Mouse (Mus musculus): ENCODE measurements at regions not wholly inside any gene's neighbourhood (a gene's known extent, or its start where the extent isn't known, plus 50 kb on each side); places are given as distances from the start of the nearest gene placed in this dataset.

GRCm38 (mm10) chr13:83344611-83345319 lies 159.1 kb upstream of the Mef2c start:
- H3K27ac ChIP-seq (ENCODE audit: insufficient read depth, low read length), result no peak overlapping the region
- no peak overlapping the region for H3K4me3 ChIP-seq (ENCODE audit: insufficient read depth, low read length)
- TF ChIP-seq CTCF (IDR thresholded peaks at IDR 0.05; ENCODE audit: extremely low read depth, insufficient read depth, low read length), result no peak
- TF ChIP-seq POLR2A (IDR thresholded peaks at IDR 0.05; ENCODE audit: extremely low read depth, insufficient read depth, low read length), result no peak
- no peaks in the 10 kb centered on the region for H3K4me1 ChIP-seq (ENCODE audit: control insufficient read depth, insufficient read depth, low read length)

GRCm38 (mm10) chr13:83355341-83355740 lies 148.5 kb upstream of the Mef2c start:
- TF ChIP-seq POLR2A (IDR thresholded peaks at IDR 0.05; ENCODE audit: extremely low read depth, insufficient read depth, low read length) (no peak), CTCF (IDR thresholded peaks at IDR 0.05; ENCODE audit: extremely low read depth, insufficient read depth, low read length) (no peak)
- Histone ChIP-seq H3K4me1 (ENCODE audit: control insufficient read depth, insufficient read depth, low read length) (no peaks in the 10 kb centered on the region; the same call in 1 of the 2 replicates), H3K4me3 (ENCODE audit: insufficient read depth, low read length) (no peak overlapping the region), H3K27ac (ENCODE audit: insufficient read depth, low read length) (no peak overlapping the region)

- H3K4me1 ChIP-seq (ENCODE audit: control insufficient read depth, insufficient read depth, low read length), result no peaks in the 10 kb centered on the region; the same call in 1 of the 2 replicates
- no peak overlapping the region for H3K27ac ChIP-seq (ENCODE audit: insufficient read depth, low read length)
- no peak overlapping the region for H3K4me3 ChIP-seq (ENCODE audit: insufficient read depth, low read length)
- TF ChIP-seq POLR2A (IDR thresholded peaks at IDR 0.05; ENCODE audit: extremely low read depth, insufficient read depth, low read length), result no peak
- no peak for TF ChIP-seq CTCF (IDR thresholded peaks at IDR 0.05; ENCODE audit: extremely low read depth, insufficient read depth, low read length)
These were observed 143.3 kb upstream of the Mef2c start for GRCm38 (mm10) chr13:83360529-83360928.

GRCm38 (mm10) chr13:83376097-83376797 lies 127.6 kb upstream of the Mef2c start:
- no peak for TF ChIP-seq POLR2A (IDR thresholded peaks at IDR 0.05; ENCODE audit: extremely low read depth, insufficient read depth, low read length)
- no peak for TF ChIP-seq CTCF (IDR thresholded peaks at IDR 0.05; ENCODE audit: extremely low read depth, insufficient read depth, low read length)
- Histone ChIP-seq H3K4me1 (ENCODE audit: control insufficient read depth, insufficient read depth, low read length) (no peaks in the 10 kb centered on the region), H3K4me3 (ENCODE audit: insufficient read depth, low read length) (no peak overlapping the region), H3K27ac (ENCODE audit: insufficient read depth, low read length) (no peak overlapping the region; the same call in 1 of the 2 replicates)

GRCm38 (mm10) chr13:83378644-83379043 lies 125.2 kb upstream of the Mef2c start:
- Histone ChIP-seq H3K4me3 (ENCODE audit: insufficient read depth, low read length) (no peak overlapping the region), H3K4me1 (ENCODE audit: control insufficient read depth, insufficient read depth, low read length) (no peaks in the 10 kb centered on the region), H3K27ac (ENCODE audit: insufficient read depth, low read length) (no peak overlapping the region)
- TF ChIP-seq CTCF (IDR thresholded peaks at IDR 0.05; ENCODE audit: extremely low read depth, insufficient read depth, low read length) (no peak), POLR2A (IDR thresholded peaks at IDR 0.05; ENCODE audit: extremely low read depth, insufficient read depth, low read length) (no peak)

- Histone ChIP-seq H3K27ac (ENCODE audit: insufficient read depth, low read length) (no peak overlapping the region), H3K4me1 (ENCODE audit: control insufficient read depth, insufficient read depth, low read length) (no peaks in the 10 kb centered on the region), H3K4me3 (ENCODE audit: insufficient read depth, low read length) (no peak overlapping the region)
- TF ChIP-seq POLR2A (IDR thresholded peaks at IDR 0.05; ENCODE audit: extremely low read depth, insufficient read depth, low read length) (no peak), CTCF (IDR thresholded peaks at IDR 0.05; ENCODE audit: extremely low read depth, insufficient read depth, low read length) (no peak)
These were observed 121.2 kb upstream of the Mef2c start for GRCm38 (mm10) chr13:83382609-83383008.

- no peaks in the 10 kb centered on the region for H3K4me1 ChIP-seq (ENCODE audit: control insufficient read depth, insufficient read depth, low read length)
- H3K27ac ChIP-seq (ENCODE audit: insufficient read depth, low read length), result no peak overlapping the region
- H3K4me3 ChIP-seq (ENCODE audit: insufficient read depth, low read length), result no peak overlapping the region
- TF ChIP-seq CTCF (IDR thresholded peaks at IDR 0.05; ENCODE audit: extremely low read depth, insufficient read depth, low read length), result no peak
- TF ChIP-seq POLR2A (IDR thresholded peaks at IDR 0.05; ENCODE audit: extremely low read depth, insufficient read depth, low read length), result no peak
These were observed 109.1 kb upstream of the Mef2c start for GRCm38 (mm10) chr13:83394773-83395172.

- Histone ChIP-seq H3K4me3 (ENCODE audit: insufficient read depth, low read length) (no peak overlapping the region), H3K27ac (ENCODE audit: insufficient read depth, low read length) (no peak overlapping the region), H3K4me1 (ENCODE audit: control insufficient read depth, insufficient read depth, low read length) (no peaks in the 10 kb centered on the region)
- TF ChIP-seq CTCF (IDR thresholded peaks at IDR 0.05; ENCODE audit: extremely low read depth, insufficient read depth, low read length) (no peak), POLR2A (IDR thresholded peaks at IDR 0.05; ENCODE audit: extremely low read depth, insufficient read depth, low read length) (no peak)
These were observed 104.5 kb upstream of the Mef2c start for GRCm38 (mm10) chr13:83399381-83399780.

GRCm38 (mm10) chr13:83439619-83440436 lies 64.0 kb upstream of the Mef2c start:
- Histone ChIP-seq H3K27ac (ENCODE audit: insufficient read depth, low read length) (no peak overlapping the region), H3K4me1 (ENCODE audit: control insufficient read depth, insufficient read depth, low read length) (no peaks in the 10 kb centered on the region), H3K4me3 (ENCODE audit: insufficient read depth, low read length) (no peak overlapping the region)
- TF ChIP-seq POLR2A (IDR thresholded peaks at IDR 0.05; ENCODE audit: extremely low read depth, insufficient read depth, low read length) (no peak), CTCF (IDR thresholded peaks at IDR 0.05; ENCODE audit: extremely low read depth, insufficient read depth, low read length) (no peak)

Data from cortical plate, adult 2 months (tissue).